Mouse (Mus musculus) adrenal gland, postnatal 14 days (tissue): Measurements from ENCODE around the gene Shb. TPM values are rescaled to one million over a fixed set of nuclear protein-coding genes. Genes with fewer than 3 reads are reported as not detected.

Experiments
- DNase-seq: peaks from one replicate; pipeline ENCODE4 v3.0.0; 2021; ENCODE audit warnings: mixed read lengths
- long read RNA-seq, 2 experiments: library from polyadenylated mRNA; stranded (forward); transcript quantifications; one replicate each; pipeline ENCODE4 v2.0.0; 2021
- total RNA-seq: library from RNA; stranded (reverse); gene quantifications from 2 replicates; pipeline ENCODE4 v1.2.3, GENCODE M21; 2021

Shb gene
- total RNA-seq = 71.2 and 76.8 TPM in 2 replicates
- long read RNA-seq, experiment 1, transcript Shb-201 (6 exons, 2,244 nt) = major isoform, 168 of 183 reads
- long read RNA-seq, experiment 1, partial matches to known transcripts = 2 of 183 reads
- long read RNA-seq, experiment 1, other reads (novel, unspliced or antisense) = 13 of 183 reads
- long read RNA-seq, experiment 2, transcript Shb-201 (6 exons, 2,244 nt) = major isoform, 118 of 124 reads
- long read RNA-seq, experiment 2, partial matches to known transcripts = 3 of 124 reads
- long read RNA-seq, experiment 2, other reads (novel, unspliced or antisense) = 3 of 124 reads

DNA sequence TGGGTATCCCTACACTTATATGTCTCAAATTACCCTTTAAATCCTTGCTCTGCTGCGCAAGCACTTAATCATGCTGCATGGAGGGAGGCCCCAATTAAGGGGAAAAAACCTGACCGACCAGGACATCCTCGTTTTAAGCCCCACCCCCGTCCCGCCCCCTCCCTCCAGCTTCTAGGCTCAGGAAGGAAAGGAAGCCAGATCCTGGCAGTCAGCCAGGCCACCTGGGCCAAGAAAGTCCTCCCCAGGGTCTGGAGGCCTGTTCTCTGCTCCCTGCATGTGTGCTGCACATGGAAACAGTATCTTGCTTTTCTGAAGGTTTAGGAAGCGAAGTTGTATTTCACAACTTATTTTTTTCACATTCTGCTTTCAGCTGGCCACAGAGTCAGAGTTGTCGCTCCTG is at the start of gene Shb:
Shb (minus strand) TSS at position 96 of the 400 bp plus-strand sequence.
- DNase-seq = peak; percentile 86

DNA sequence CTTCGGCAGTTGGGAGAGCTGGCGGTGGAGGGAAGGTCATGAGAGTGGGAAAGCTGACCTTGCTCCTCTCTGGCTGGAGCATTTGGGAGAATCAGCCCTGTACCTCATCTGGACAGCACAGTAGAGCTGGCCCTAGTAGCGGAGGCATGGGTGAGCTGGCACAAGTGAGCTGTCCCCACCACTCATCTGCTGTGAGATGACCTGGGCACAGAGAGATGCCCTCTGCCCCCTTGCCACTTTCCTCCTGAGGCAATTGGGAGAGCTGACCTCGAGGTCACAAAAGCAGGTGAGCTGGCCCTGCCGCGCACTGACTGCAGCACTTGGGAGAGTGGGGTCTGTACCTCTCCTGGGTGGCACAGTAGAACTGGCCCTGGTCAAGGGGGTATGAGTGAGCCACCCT is 48.8 kb upstream of the Shb start:
- DNase-seq = no peak

DNA sequence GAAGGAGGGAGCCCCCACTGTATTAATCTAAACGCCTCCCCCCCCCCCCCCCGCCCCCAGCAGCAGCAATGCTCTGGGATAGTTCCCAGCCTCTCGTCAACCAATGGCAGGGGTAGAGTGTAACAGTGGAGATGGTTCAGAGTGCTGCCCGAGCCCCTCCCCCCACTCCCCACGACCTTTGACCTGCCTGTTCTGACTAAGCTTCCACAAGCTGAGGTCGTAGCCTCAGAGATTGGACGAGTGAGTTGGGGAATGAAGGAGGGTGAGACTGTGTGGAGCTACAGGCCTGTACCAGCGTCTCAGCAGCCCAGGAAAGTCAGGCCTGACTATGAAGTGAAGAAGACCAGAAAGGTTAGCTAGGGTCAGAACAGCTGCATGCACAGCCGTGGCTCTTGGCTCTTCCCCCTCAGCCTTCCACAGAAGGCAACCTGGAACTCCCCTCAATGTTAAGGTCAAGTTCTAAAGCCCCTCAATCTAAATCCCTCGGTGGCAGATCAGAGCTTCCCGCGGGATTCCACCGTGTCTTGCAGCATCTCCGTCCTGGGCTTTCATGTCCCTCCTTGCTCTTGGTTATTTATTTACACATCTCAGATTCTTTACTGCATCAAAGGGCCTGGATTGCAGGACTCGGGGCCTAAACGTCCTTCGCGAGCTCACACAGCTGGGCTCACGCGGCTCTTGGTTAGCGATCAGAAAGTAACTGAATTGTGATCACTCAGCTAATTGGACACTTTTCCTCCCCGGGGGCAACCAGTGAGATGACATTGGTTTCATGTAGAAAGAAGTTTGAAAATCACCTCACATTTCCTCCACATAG is 46.5 kb upstream of the Shb start:
- DNase-seq = no peak

DNA sequence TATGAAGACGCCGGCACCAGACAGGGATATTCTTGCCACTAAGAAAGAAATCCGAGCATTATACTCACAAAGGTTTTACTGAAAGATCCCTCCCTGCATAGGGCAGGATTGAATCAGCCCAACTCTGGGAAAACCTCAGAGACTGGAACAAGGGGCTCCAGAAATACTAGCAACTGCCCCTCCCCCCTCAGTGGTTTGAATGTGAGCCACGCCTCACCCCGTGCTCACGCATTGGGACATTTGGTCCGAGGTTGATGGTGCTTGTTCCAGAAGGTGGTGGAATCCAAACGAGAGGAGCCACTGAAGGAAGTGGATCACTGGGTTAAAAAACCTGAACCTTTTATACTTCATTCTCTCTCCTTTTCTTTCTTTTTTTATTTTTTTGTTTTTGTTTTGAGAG is 45.4 kb upstream of the Shb start:
- no peak for DNase-seq

DNA sequence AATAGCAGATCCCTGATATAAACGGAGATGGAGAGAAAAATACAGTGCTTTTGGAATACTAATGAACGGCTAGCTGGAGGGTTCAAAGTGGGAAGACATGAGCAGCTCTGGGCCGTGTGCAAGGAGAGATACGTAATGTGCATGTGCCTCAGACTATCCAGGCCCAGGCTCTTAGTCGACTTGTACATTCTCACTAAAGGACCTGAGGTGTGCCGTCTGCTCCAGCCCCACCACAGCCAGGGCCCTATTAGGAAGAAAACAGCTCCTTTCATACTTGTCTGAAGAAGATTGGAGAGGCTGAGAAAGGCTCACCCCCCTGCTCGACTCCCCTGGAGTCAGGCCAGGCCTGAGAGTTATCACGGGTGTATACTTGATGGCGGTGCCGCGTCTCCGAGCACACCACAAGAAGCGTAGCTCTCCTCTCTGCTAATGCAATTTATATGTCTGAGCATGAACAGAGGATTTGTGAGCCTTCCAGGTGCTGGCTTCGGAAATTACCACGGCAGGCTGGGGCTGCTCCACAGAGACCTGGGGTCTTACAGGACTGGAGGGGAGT is 42.4 kb upstream of the Shb start:
- no peak for DNase-seq

DNA sequence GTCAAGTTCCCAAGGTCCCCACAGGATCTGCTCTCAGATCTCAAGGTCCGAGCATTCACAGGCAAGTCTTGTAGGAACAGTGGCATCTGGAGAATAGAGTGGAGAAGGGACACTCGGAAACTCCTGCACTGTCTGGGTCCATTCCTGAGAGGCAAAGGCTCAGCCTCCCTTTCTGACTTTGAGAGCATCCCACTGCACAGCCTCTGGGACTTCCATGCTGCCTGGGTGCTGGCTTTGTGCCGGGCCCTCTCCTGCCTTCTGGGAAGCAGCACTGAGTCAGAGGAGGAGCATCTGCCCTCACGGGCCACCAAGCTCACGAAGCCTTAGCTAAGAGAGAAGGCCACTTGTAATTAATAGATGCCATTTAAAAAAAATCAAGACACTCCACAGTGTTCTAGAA is 37.3 kb upstream of the Shb start:
- peak; percentile 65 for DNase-seq

DNA sequence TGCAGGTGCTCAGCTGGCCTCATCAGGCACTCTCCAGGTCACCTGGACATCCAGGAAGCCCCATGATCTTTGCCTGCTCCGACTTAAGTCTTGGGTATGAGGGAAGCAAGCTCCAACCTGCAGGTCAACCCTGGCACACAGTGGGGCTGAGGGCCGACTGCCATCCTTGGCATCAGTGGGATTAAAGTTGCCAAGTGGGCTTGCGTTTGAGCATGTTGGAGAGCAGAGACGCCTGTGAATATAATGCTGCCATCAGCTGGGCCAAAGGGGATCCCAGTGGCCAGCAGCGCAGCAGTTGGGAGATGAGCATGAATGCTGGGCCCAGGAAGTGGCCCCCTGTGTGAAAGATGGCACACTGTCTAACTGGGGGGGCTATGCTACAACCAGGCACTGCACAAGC is 25.9 kb upstream of the Shb start:
- peak; percentile 22 for DNase-seq

DNA sequence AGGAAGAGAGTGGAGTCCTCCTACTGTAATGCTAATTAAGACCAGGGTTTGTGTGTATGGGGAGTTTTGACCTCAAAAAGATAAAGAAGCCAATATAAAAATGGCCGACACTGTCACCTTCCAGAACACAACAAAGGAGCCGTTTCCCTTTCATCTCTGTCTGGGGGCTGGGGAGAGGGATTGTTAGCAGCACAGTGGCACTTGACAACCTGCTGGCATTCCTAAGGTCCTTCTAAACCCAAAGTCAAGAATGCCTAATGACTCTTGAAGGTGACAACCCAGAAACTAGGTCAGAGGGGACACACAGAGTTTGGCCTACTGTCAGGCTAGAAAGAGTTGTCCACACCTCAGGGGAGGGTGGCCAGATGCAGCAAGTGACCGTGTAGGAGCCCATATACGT is 20.3 kb upstream of the Shb start:
- no peak for DNase-seq

DNA sequence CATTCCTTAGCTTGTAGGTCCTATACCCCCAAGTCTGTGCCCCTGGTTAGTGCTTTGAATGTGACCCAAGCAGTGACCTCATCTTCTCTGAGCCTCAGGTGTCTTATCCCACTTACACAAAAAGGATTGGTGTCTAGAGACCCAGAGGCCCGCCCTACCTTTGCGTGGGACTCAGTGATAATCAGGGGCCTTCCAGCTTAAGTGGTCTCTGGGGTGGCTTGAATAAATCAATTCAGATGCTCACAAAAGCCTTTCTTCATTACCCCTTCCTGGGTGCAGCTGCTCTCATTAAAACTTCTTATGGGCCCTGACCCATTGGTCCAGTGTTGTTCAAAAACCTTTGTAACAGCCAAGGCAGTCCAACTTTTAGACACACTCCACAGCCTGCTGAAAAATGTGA is 18.7 kb upstream of the Shb start:
- DNase-seq = no peak

DNA sequence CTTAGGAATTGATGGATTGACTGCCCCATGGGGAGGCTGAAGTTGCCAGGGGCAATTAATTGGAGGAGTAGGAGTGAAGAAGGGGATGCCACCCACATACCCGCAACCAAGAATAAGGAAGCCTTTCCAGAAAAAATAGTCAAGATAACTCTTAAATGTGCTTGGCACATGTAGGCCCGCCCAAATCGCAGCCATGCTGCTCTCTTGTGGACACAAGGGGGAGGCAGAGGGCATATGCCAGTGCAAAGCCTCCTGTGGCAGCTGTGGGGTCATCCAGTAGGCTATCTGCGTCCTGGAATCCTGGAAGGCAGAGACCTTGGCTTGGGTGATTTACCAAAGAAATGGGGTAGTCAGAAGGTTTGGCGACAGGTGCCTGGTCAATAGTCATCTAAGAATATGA is 17.2 kb upstream of the Shb start:
- DNase-seq = peak; percentile 78

DNA sequence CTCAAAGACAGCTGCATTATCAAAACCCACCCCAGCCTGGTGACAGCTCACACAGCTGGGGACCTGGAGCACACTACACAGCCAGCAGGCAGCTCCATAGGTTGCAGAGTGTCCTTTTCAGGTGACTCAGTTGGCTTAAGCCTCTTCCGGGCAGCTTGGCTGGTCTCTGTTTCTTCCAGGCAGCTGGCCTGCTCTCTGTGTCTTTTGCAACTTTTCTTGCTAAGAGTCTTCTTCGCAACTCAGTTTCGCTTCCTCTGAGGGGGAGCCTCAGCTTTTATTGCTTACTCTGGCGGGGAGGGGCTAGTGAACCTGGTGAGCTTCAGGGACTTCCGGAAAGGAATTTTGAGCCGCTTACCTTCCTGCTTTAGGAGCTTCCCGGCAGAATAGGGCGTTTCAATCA is 13.6 kb upstream of the Shb start:
- DNase-seq = no peak

DNA sequence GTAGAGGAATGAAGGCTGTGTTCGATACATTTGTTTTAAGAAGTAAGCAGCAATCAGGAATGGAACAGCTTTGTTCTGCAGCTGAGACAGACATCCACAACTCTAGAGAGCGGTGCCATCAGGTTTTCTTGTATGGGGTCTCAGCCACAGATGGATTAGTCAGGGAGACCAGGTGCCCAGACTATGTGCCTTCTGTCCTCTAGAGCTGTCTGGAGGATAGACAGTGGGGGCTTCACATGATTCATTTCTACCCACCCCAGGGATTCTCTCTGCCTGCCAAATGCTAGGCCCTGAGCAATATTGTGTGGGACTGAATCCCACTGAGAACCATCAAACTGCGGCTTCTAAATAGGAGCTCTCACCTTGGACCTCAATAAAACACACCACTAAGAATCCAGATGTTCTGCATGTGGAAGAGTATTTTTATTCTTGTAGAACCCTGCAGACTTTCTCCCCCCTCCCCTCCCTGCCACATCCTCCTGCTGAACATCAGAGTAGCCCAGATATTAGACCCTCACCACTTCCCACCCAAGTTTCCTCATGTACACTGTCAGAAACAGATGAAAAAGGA is 11.3 kb upstream of the Shb start:
- DNase-seq = no peak

DNA sequence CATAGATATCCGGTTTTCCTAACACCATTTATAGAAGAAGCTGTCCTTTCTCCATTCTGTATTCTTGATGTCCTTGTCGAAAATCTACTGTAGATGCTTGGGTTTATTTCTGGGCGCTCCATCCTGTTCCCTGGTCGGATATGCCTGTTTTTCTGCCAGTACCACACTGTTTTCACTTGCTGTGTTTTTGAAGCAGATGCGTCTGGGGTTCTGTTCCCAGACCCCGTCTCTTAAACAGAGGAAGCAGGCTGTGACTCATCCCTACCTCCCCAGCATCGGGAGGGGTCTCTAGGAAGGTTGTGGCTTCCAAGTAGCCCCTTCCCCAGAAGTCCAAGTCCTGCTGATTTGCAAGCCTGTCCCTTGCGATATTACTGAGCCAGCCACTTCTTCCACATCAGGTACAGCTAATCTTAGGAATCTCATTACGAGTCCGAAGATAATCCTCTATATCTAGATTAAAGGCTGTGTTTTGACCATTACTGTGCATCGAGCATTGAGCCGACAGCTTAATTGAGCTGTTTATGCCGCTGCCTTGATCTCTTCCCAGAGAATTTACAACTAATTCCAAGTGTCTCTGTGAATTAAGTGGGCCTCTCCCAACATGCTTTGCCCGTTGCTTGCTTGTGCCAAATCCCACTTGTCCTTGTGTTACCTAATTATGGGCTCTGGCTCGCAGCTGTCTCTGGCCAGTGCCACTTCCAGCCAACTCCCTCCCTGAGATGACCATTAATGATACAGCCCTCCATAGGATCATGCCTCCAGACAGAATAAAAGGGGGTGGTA is 8.1 kb upstream of the Shb start:
- DNase-seq = no peak

DNA sequence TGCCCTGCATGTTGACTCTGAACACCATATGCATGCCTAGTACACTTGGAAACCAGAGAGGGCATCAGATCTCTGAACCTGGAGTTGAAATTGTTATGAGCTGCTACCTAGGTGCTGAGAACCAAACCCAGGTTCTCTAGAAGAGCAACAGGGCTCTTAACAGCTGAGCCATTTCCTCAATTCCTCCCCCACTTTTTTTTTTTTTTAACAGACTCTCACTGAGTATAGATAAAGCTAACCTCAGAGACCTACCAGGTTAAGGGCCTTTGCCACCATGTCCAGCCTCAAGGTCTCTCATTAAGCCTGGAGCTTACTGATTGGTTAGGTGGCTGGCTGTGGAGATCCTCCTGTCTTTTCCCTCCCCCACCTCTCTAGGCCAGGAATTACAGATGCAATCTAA is 6.9 kb upstream of the Shb start:
- no peak for DNase-seq

DNA sequence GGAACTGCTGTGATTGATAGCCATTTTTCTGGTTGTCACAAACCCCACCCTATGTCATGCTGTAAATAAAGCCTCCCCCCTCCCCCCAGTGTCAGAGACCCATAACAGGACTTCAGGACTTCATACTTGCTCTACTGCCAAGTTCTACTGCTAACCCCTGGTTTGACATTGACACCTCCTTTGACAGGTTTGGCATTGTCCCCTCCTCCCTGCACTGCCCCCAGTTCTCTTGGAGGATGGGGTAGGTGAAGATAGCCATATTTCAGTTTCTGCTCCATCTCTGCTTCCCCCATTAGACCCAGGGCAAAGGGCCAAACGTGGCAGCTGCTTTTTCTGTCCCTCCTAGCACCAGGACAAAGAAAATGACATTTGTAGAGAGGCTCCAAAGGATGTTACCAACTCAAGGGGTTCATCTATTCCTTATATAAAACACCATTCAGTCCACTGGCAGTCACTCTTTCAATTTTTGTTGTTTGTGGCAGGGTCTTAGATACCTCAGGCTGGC is 1.2 kb upstream of the Shb start:
- no peak for DNase-seq

DNA sequence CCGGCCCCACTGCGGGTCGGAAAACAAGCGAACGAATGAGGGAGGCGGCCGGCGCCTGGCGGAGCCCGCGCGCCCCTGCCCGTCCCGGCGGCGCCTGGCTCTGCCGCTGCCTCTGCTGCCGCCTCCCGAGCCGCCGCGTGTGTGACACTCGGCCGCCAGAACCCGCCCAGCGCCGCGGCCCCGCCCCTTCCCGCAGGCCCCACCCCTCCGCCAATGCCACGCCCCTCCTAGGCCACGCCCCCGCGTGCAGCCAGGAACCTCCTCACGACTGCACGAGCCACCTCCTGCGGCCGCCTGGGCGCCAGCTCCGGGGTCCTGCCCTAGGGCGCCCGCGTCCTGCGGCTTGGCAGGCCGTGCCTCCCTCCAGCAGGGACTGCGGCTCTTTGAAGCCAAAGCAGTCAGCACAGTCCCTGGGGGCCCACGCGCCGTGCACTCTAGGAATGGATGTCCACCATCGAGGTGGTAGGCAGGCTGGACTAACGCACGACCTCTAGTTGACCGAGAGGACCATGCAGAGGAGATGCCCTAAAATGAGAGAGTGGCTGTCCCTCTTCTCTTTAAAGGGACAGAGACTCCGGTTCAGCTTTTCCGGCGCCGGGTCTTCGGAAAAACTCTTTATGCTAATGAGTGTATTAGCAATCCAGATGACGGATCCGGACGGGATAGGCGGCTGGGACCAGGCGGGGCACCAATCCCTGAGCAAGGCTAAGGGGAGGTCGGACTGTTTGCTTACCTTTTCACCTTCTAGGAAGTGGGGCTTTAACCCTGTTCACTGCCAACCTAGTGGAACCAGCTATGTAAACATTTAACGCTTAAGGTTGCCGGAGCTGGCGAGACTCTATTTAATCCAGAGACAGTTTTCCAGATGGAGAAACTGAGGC is 1.4 kb downstream of the Shb start:
- peak; percentile 98 for DNase-seq

DNA sequence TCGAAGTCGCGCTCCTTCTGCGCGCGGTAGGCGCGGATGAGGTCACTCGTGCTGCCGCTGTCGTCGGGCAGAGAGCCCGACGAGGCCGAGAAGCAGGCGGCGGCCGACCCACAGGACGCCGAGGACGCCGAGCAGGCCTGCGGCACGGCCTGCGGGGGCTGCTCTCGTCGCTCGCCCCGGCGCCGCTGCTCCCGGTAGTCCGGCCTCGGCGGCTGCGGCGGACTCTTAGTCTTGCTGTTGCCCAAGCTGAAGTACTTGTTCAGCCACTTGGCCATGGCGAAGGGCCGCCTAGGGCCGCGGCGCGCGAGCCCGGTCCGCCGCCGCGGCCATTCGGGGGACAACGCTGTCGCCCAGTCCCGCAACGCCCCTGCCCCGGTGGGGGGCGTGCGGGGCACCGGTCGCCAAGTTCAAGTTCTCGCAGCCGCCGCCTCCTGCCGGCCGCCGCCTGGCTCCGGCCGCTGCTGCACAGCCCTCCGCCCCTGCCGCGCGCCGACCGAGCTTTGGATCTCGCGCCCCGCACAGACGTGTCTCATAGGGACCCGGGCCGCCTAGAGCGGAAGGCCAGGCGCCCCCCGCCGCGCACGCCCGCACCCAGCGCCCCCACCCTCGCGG is 2.2 kb downstream of the Shb start:
- peak; percentile 77 for DNase-seq

DNA sequence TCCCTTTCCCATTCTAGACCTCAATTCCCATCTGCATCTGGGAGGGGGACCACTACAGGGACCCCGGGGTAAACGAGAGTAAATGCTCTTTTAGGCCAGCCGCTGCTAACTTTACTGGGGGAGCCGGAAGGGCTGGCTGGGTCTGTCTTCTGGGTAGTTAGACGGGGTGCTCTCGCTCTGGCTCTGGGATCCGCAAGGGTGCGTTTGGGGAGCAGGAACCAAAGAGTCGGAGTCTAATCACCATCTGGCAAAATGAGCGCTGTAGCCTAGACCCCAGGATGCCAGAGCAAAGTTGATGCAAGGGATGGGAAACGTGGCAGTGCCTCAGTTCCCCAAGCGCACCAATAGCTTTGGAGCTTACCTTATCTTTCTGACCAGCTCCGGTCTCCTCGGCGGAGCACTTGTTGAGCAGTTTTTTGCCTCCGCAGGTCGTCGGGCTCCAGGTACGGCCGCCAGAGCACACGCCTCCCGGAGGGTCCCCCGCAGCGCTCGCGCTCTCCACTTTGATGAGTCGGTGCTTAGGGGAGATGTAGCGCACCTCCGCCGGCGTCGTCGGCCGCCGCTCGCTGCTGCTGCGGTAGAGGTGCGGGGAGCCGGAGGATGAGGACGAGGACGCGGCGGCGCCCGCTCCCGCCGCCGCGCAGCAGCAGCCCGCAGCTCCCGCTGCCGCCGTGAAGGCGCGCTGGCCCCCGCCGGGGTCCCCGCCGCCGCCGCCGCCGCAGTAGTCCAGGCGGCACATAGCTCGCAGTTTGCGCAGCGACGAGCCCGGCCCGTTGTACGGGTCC is 2.9 kb downstream of the Shb start:
- peak; percentile 49 for DNase-seq

DNA sequence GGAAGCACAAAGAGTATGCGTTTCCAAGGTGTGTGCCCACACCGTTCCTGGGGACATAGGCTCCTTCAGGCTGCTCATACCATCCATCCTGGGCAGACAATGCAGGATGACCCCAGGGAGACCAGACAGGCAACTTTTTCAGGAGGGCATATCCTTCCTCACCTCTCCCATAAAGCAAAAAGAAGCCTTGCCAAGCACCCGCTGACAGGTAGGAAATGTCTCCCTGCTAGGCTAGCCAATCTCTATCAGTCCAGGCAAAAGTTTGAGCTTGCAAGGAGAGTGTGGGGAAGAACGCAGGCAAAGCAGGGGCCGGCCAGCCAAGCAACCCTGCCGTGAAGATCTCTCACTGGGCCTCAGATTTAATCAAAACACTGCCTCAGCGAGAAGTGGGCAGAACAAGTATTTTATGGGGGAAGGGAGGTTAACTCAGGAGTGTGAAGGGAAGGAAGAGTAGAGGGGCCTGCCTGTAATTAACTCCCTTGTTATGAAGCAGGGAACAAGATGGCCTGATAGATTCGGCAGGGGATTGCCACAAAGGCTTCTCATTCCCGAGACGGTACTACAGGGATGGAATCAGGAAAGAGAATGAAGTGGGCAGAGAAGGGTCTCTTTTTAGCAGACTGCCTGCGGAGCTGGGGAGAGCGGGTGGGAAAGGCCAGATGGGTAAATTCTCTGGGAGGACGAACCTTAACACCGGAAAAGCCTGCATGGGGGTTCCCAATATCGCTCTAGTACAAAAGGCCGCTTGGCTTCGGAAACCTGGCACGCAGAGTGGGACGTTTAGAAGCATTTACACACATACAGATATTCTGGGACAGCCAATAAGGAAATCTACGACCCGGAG is 3.7 kb downstream of the Shb start:
- DNase-seq = no peak
